20 mouse cellular contexts compared by ENCODE assay signal in genomic region chr17:62161457-62161856, GRCm38 (mm10).
"Had no signal": no experiment of that assay in that cellular context is flagged by ENCODE, and none has a peak within 500 bp of the region (broad histone marks: within the 10 kb centered on the region; RNA-seq: fewer than 3 reads in every experiment).

No protein-coding gene starts in this region.

- H3K9me3 ChIP-seq: lung, embryonic 15.5 days; megakaryocyte, embryonic 14.5 days; midbrain, embryonic 13.5 days; midbrain, embryonic 15.5 days; neural tube, embryonic 12.5 days had no signal

- H3K27me3 ChIP-seq: lung, embryonic 15.5 days; megakaryocyte, embryonic 14.5 days; midbrain, embryonic 13.5 days; midbrain, embryonic 15.5 days; neural tube, embryonic 12.5 days had no signal

- H3K4me3 ChIP-seq: lung, embryonic 15.5 days; megakaryocyte, embryonic 14.5 days; midbrain, embryonic 13.5 days; midbrain, embryonic 15.5 days; neural tube, embryonic 12.5 days had no signal

- H3K27ac ChIP-seq: lung, embryonic 15.5 days; macrophage; midbrain, embryonic 13.5 days; midbrain, embryonic 15.5 days; neural tube, embryonic 12.5 days had no signal

- H3K4me1 ChIP-seq: lung, embryonic 15.5 days; megakaryocyte, embryonic 14.5 days; midbrain, embryonic 13.5 days; midbrain, embryonic 15.5 days; neural tube, embryonic 12.5 days had no signal

- H3K9ac ChIP-seq: liver, postnatal 0 days; lung, embryonic 15.5 days; midbrain, embryonic 13.5 days; midbrain, embryonic 15.5 days; neural tube, embryonic 12.5 days had no signal

- DNase-seq: liver, postnatal 0 days; lung, adult 2 months; lung, postnatal 14 days; lung, postnatal 36 days; retina, postnatal 1 day; right cerebral cortex, adult 18-20 months; right cerebral cortex, postnatal 25 days; right cerebral cortex, postnatal 4 days; spleen, adult 18-20 months; thymus, adult 18-20 months; thymus, postnatal 14 days; thymus, postnatal 36 days had no signal

- ATAC-seq: liver, postnatal 0 days; lung, postnatal 0 days; midbrain, embryonic 13.5 days; midbrain, embryonic 15.5 days had no signal

- H3K36me3 ChIP-seq: lung, embryonic 15.5 days; midbrain, embryonic 13.5 days; midbrain, embryonic 15.5 days; neural tube, embryonic 12.5 days had no signal

- H3K4me2 ChIP-seq: lung, embryonic 15.5 days; midbrain, embryonic 11.5 days; midbrain, embryonic 13.5 days; midbrain, embryonic 15.5 days; neural tube, embryonic 12.5 days had no signal
